Mouse (Mus musculus) E14TG2a.4 (cell line): ENCODE results near the gene Fuca2.

Experiments used
- CTCF ChIP-seq: conservative IDR thresholded peaks from 2 replicates; pipeline ENCODE4 v1.5.1; 2014; ENCODE audit warnings: low read length
- NANOG ChIP-seq: IDR thresholded peaks from 2 replicates; pipeline ENCODE4 v1.6.1; 2014; ENCODE audit warnings: borderline replicate concordance, low read length, mixed read lengths
- POU5F1 ChIP-seq: IDR thresholded peaks from 2 replicates; pipeline ENCODE4 v1.6.1; 2014; ENCODE audit warnings: low read length, borderline replicate concordance

DNA sequence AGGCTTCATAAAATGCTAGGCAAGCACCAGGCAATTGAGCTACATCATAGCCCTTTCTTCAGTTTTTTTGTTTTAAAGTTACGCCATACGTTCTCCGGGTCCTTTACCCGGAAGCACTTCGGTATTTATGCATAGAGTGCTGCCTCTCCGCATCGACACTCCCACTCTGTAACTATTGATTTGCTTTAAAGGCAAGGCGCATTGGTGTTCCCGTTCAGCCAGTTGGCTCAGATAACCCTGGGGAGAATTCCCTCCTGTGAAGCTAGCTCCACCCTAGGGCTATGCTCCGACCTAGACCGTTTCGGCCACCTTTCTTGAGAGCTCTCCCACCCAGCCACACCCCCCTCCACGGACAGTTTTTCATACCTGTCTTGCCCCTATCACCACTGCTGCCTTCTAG is 67.1 kb downstream of the Fuca2 start:
- TF ChIP-seq CTCF = no peak
- no peak for TF ChIP-seq POU5F1
- TF ChIP-seq NANOG = no peak
